Mouse (Mus musculus): Measurements from ENCODE around the gene Rnf38.

Gene Rnf38

DNA sequence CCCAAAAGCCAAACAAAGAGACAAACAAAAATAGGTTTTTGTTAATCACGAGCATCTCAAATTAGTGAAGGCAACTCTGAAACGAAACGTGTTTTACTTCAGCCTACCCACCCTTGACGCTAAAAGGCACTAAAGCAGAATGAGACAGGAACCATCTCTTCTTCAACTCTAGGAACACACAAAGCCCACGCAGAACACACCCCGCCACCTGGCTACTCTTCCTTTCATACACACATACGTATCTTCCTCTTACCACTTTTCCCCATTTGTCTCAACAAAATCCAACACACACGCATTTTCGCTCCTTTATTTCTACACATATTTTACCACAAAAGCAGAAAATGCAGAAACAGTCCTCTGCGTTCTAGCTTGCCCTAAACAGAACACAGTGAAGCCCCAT lies 8.5 kb downstream of the Rnf38 start:
- in situ Hi-C loops (cut with MboI, MseI), result no loop called here

DNA sequence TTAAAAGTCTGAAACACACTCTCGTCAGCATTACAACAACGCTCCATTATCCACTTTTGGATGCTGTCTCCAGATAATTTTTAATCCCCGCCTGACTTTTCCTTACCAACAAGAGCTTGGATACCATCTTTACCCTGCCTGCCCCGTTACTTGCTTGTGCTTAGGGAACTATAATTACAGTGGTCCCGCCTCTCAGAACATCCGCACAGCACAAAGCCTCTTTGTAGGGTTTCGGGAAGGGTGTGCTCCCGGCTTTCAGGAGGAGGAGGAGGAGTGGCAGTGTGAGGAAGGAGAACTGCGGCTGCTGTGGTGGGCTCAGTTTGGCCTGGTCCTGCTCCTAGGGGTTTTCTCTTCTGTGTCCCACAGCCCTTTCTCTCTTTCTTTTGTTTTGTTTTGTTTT lies 9.4 kb downstream of the Rnf38 start:
- in situ Hi-C loops (cut with MboI, MseI), result no loop called here

DNA sequence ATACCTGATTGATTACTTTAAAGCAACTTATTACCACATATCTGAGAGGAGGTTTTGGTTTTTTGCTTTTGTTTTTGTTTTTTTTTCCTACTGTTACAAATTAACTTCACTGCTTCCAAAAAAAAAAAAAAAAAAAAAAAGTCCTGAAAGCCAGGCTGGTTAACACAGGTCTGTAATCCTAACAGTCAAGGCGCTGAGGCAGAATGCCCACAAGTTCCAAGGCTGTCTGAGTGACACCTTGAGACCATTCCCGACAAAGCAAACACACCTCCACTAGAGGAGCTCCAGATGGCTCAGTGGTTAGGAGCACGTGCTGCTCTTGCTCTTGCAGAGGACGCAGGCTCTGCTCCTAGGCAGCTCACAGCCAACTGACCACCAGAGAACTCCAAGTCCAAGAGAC lies 10.1 kb downstream of the Rnf38 start:
- in situ Hi-C loops (cut with MboI, MseI), result no loop called here

DNA sequence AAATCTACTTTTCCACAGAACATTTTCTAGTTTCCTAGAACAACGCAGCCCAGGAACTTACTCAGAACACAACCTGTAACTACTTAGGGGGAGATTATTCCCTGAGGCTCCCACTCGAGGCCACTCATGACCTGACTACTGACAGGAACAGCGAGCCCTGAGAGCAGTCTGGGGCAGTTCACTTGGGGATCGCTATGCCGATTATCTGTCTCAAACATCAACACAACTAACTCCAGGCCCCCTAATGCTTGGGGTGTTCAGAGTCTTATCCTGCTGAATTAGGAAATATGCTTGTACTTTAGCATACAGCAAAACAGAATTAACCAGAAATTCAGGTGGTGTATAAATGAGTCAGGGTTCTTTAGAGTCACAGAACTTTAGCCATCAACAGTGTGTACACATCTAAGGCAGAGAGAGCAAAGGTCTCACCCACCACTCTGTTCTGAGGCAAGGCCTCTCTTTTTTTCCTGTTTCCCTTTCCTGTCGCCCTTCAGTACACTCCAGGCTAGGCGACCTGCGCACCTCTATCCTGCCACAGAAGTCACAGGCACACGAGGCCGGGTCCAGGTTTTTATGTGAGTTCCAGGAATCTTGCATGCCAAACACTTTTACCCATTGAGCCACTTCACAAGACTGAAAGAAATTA lies 16.7 kb downstream of the Rnf38 start:
- in situ Hi-C loops (cut with MboI, MseI), result no loop called here

DNA sequence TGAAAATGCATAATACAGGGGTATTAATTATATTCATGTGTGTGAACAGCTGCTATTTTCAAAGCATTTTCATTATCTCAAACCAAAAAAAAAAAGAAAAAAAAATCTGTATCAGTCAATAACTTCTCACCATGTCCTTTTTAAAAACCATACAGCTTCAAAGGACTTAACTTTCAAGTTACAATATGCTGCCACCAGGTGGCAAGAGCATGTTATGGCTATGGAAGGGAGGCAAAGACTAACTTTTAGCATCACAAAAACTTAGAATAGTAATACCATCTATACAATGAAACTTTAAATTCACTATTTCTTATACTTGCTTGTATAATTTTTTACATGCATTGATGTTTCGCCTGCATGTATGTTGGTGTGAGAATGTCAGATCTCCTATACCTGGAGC lies 33.6 kb downstream of the Rnf38 start:
- in situ Hi-C loops (cut with MboI, MseI), result loop anchor here in 1 of 2 experiments (25.0 kb wide), 1 partner anchor 1137 kb away; the partner anchor contains the start of genes Dcaf10 and Exosc3

DNA sequence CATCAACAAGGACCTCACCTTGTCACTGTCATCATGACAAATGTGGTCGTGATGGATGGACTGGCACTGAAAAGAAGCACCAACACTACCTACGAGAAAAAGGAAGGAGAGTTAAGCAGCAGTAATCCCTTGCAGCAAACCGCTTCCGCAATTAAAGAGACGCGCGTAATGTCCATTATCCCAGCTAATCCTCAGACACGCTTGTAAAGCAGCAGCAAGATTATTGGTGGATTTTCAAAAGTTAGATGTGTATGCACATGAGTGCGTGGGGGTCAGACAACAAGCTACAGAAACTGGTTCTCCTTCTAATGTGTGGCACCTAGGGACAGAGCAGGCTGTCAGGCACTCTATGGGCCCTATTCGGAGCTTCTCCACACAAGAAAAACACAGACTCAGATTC lies 46.2 kb downstream of the Rnf38 start:
- in situ Hi-C loops (cut with MboI, MseI), result loop anchor here in 1 of 2 experiments (25.0 kb wide), 1 partner anchor 1150 kb away; the partner anchor contains the start of genes Dcaf10 and Exosc3

DNA sequence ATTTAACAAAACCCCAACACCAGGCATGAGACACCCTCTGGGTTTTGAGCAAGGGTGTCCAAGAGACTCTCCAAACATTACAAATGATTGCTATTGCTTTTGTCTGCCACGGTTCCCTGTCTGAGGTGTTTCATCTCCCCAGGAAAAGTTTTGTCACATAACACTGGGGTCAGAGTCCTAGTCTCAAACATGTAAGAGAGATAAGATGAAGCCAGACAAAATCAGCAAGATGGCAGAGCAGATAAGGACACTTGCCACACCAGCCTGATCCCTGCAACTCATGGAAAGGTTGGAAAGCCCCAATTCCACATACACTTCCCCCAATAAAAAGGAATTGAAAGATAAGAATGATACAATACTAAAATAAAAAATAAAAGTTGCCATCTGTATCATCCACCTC lies 49.7 kb downstream of the Rnf38 start:
- in situ Hi-C loops (cut with MboI, MseI), result loop anchor here in 1 of 2 experiments (25.0 kb wide), 1 partner anchor 1153 kb away; the partner anchor contains the start of genes Dcaf10 and Exosc3

DNA sequence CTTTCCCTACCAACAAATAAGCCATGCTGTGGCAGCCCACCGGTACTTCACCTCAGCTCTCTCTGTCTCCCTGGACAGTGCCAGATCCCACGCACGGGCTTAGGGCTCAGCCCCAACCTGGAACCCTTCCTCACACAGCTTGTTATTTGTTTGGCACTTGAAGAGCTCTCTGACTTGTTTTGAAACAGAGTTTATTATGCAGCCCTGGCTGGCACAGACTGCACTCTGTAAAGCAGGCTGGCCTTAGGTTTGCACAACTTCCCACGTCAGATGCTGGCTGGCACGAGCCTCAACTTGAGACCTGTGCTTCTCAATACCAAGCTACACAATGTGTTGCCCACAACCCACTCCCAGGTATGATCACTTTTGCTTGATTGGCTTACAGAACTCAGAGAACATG lies 53.8 kb downstream of the Rnf38 start:
- in situ Hi-C loops (cut with MboI, MseI), result loop anchor here (5.0 to 25.0 kb wide), 4 partner anchors 63 to 1158 kb away; partner anchors contain the start of genes Dcaf10 (in 1 of the 2) and Exosc3 (in 1 of the 2)

DNA sequence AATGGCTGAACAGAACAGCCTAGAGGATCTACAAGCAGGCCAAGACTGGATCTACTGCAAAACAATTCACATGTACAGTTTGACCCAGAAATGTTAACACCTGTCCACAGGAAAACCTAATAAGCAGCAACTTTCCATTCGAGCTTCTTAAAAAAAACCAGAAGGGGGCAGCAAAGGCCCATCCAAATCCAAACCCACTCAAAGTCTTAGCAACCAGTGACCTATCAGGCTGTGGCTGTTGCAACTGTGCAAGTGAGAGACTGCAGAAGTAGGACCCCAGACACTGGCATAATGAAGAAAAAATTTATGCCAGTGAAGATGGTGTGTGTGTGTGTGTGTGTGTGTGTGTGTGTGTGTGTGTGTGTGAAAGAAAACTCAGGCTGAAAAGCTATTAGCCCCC lies 60.4 kb downstream of the Rnf38 start:
- in situ Hi-C loops (cut with MboI, MseI), result loop anchor here in 1 of 2 experiments (10.0 kb wide), 1 partner anchor 112 kb away; no protein-coding TSS in a partner anchor

DNA sequence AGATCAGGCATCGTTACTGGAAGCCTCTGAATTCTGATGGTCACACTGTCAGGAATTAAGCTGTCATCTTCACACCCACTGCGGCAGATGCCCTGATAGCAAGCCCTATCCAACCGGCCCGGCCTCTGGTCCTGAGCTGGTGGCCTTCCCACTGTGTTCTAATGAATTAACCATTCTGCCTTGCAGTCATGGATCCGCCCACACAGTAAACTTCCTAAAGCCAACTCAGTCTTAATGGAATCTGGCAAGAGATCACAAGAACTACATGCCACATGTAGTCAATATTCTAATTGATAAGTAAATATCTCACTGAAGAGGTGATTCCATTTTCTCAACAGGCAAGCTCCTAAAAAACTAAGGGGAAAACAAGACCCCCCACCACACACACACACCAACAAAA lies 60.9 kb downstream of the Rnf38 start:
- in situ Hi-C loops (cut with MboI, MseI), result loop anchor here in 1 of 2 experiments (10.0 kb wide), 1 partner anchor 112 kb away; no protein-coding TSS in a partner anchor

DNA sequence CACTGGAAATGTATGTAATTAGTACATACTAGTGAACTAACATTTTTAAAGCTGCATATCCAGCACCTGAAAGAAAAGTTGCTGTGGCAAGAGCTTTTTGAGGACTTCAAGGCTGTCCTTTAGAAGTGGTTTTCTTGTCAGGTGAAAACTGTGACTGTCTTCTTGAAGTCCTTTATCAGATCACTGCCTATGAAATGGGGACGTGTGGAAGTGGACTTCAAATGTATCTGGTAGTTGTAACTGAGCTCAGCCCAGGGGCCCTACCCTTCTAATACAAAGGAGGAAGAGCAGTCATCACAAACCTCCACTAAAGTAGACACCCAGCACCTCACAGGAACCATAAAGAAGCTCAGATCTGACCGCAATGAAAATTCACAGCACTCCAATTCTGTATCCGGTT lies 63.7 kb downstream of the Rnf38 start:
- in situ Hi-C loops (cut with MboI, MseI), result loop anchor here in 1 of 2 experiments (5.0 to 10.0 kb wide), 2 partner anchors 67 to 115 kb away; no protein-coding TSS in a partner anchor

DNA sequence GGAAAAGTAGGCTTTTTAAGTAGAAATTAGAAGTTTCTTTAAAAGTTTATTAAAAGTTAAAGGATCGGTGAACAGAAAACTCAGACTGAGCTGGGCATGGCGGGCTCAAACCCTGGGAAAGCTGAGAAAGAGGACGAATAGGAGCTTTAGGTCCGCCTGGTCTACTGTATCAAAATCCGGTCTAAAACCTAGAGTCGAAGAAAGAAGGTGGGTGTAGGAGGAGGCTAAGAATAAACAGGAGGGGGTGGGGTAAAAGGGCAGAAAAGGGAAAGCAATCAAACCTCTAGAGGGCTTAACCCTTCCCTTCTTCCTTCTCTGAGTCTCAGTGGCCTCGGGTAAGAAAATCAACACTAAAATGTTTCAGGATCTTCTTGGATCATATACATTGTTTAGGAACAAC lies 64.8 kb downstream of the Rnf38 start:
- in situ Hi-C loops (cut with MboI, MseI), result loop anchor here in 1 of 2 experiments (5.0 kb wide), 1 partner anchor 68 kb away; no protein-coding TSS in a partner anchor

DNA sequence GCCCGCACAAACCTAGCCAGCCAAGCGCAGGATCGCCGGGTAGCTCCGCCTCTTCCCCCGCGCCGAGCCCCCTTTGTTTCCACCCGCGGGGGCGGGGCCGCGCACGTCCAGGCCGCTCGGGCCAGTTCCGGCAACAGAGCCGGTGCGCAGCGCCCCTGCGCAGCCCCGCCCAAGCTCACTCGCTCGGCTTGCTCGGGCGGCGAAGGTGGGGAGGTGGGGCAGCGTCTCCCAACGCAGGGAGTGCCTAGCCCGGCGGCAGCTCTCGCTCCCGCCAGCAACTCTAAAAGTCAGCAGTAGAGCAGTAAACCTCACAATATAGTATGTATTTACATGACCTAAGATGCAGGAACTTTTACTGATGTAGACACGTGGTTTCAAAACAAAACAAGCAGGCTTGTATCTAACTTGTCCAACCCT lies 65.3 kb downstream of the Rnf38 start:
- in situ Hi-C loops (cut with MboI, MseI), result loop anchor here in 1 of 2 experiments (5.0 kb wide), 1 partner anchor 69 kb away; no protein-coding TSS in a partner anchor

DNA sequence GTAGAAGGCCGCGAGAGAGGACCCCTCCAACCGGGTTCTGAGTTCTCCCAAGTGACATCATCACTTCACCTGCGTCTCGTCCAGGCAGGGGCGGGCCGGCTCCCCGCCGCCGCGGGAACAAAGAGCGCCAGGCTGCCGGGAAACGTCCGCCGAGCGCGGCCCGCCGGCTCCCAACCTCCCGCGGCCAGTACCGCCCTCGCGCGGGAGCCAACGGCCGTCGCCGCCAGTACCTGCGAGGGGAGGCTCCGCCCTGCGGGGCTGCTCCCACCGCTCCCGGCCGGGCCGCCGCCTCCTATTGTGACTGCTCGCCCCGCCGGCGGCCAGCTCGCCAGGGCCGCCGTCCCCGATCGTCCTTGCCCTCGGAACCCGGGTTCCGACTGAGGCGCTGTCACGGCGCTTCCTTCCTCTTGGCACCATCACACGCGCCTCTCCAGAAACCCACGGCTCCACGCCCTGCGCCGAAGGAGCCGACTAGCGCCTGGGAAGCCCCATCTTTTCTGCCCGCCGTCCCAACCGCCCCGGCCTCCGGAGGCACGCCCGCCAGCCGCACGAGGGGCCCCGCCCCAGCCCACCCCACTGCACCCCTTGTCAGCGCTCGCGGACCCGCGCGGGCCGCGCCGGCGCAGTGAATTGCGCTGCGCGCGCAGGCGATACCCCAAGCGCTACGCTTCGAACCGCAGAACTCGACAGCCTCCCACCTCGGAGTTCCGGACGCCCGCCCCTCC lies 66.0 kb downstream of the Rnf38 start:
- in situ Hi-C loops (cut with MboI, MseI), result loop anchor here in 1 of 2 experiments (5.0 kb wide), 1 partner anchor 70 kb away; no protein-coding TSS in a partner anchor

DNA sequence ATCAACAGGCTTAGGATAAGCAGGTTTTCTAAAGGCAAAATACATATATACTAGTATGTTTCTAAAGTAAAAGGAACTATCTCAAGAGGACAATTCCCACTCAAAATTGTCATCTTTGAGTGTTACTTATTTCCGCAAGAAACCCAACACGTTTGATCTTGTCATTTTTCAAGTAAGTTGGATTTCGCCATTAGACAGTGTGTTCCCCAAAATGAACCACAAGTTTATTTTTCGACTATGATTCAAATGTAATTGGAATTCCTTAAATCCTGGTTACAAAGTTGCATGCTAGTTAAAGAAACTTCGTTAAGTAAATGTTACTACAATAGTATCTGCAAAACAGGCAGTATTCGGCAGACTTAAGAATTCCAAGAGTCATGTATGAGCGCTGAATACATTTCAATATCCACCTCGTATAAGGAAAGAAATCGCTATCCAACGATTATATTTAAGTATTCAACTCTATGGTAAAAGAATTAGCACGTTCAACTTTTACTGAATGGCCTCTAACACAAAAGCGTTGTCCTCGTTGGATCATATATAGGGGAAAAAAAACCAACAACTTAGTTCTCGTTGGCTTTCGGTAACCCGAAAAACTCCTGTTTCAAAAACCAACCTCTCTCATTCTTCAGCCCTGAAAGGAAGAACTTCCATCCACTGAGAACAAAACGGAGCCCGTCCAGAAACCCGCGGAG lies 66.7 kb downstream of the Rnf38 start:
- in situ Hi-C loops (cut with MboI, MseI), result loop anchor here in 1 of 2 experiments (5.0 kb wide), 1 partner anchor 70 kb away; no protein-coding TSS in a partner anchor

DNA sequence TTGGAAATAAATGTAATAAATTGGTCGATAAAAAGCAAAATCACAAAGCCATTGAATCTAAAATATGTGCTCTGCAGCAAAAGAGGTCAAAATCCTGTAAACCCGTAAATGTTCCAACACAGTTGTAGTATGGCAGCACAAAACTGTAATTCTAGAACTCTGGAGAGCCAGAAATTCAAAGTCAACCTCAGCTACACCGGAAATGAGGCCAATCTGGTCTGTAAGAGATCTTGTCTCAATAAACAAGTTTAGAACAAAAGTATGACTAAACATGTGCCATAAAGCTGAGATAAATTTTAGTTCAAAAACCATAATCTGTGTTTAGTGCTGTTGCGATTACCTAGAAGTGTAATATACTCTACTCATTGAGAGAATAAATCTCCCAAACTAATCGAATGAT lies 69.0 kb downstream of the Rnf38 start:
- in situ Hi-C loops (cut with MboI, MseI), result loop anchor here in 1 of 2 experiments (5.0 kb wide), 1 partner anchor 73 kb away; no protein-coding TSS in a partner anchor

DNA sequence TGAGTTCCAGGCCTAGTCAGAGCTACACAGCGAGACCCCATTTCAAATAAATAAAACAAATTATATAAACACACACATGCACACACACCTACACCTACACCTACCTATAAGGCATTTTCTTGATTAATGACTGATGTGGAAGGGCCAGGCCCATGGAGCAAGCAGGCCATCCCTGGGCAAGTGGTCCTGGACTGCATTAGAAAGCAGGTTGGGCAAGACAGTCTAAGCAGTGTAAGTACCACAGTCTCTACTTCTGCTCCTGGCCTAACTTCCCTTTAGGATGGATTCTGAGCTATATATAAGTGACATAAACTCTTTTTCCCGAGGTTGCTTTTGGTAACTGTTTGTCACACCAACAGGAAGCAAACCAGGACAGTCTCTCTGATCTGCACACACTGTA lies 70.6 kb downstream of the Rnf38 start:
- in situ Hi-C loops (cut with MboI, MseI), result no loop called here

DNA sequence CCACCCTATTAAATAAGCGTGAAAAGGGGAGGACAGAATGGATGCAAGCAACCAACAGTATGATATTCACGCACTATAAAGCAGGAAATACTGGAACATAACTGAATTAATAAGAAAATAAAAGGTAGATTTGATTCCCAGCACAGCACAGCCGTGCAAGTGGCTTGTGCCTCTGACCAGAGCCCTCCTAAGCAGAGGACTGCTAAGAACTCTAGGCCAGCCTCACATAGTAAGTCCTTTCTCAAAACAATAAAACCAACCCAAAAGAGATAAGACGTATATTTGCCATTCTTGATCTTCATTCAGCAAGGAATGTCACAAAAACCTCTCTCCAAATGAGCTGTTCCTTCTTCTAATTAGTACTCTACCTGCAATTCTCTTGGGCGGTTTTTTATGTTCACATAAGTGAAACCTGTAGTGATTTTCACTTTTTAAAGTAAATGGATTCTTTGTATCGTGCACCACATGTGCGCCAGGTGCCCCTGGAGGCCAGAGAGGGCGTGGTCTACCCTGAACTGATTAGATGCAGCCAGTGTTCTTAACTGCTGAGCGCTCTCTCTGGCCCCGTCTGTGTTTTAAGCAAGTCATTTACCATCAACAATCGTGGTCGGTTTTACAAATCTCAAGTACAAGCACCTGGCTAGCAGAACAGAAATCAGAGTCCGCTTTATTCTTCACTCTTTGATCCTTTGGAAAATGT lies 72.4 kb downstream of the Rnf38 start:
- in situ Hi-C loops (cut with MboI, MseI), result no loop called here

DNA sequence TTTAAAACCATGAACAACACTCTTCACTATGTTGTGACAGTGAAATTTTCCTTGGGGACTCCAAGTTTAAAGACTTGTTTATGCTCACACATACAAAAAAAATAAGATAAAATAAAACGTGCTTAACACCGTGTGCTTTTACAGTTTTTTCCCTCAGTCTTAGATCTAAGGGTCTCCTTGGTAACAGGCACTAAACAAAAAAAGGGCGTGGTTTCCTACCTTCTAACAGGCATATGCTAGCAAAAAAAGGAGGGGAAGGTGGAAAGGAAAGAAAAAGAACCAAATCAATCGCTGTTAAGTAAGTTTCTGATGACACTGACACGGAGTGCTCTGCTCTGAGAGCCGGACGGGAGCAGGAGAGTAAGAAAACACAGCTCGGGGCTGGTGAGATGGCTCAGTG lies 73.8 kb downstream of the Rnf38 start:
- in situ Hi-C loops (cut with MboI, MseI), result loop anchor here in 1 of 2 experiments (5.0 kb wide), 1 partner anchor 38 kb away; no protein-coding TSS in a partner anchor

DNA sequence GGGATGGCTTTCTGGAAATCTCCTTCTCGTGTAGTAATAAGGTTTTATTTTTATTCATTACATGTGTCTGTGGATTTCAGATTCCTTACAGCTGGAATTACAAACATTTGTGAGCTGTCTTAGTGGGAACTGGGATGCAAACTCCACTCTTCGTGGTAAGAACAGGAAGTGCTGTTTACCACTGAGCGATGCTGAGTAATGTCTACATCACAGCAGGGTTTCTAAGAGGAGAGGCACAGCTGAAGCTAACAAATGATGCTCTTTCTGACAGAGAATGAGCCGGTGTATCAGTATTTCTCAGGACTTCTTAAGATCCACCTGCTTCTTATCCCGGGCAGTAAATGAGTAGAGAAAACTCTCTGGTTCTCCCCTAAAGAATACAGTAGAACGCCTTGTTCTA lies 77.1 kb downstream of the Rnf38 start:
- in situ Hi-C loops (cut with MboI, MseI), result loop anchor here in 1 of 2 experiments (5.0 kb wide), 1 partner anchor 34 kb away; no protein-coding TSS in a partner anchor

DNA sequence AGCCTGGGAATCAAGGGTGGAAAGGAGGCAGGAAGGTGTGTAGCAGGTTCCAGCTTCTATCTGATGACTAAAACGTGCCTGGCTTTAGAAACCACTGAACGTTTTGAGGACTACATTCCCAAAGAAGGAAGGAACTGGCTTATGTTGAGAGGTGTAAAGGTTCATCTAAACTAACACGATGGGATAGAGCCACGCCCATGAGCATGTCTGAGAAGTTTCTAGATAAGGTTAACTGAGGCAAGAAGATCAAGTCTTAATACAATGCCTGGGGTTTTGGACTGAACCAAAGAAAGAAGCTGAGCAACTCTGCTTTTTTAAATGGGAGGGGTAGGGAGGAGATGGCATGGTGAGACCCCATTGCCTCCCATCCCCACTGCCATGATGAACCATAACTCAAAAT lies 78.7 kb downstream of the Rnf38 start:
- in situ Hi-C loops (cut with MboI, MseI), result loop anchor here in 1 of 2 experiments (5.0 kb wide), 1 partner anchor 33 kb away; no protein-coding TSS in a partner anchor
